Mouse (Mus musculus) stomach, postnatal 0 days (tissue): ENCODE results near the gene Mup7.
"Not testable (repeated sequence)": the region's sequence is repeated elsewhere in the genome, so short reads cannot be mapped to it uniquely, and the experiment has no call there.

Experiments used
- CTCF ChIP-seq: IDR thresholded peaks from 2 replicates; pipeline ENCODE4 v1.5.1; 2016; ENCODE audit warnings: antibody characterized with exemption, low read depth, mild to moderate bottlenecking, moderate library complexity
- EP300 ChIP-seq: optimal IDR thresholded peaks from 2 replicates; pipeline ENCODE3; 2016; ENCODE audit warnings: antibody characterized with exemption

DNA sequence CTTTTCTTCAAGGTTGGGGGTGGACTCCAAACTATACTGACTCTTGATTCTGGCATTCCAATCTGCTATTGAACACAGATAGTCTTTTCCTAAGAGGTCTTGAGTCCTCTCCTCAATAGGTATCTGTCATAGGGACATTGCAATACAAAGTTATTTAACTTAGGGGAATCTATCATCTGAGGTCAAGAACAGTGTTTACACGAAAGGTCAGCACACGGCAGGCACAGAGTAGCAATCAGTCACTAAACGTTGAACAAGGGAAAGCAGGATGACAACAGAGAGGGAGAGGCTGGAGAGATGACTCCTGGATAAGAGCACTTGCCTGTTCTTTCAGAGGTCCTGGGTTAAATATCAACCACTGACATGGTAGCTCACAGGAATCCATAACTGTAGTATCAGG is 9.6 kb upstream of the Mup7 start:
- TF ChIP-seq CTCF, EP300: not testable (repeated sequence)
